ENCODE assay signal across 32 mouse cellular contexts in the genomic region with DNA sequence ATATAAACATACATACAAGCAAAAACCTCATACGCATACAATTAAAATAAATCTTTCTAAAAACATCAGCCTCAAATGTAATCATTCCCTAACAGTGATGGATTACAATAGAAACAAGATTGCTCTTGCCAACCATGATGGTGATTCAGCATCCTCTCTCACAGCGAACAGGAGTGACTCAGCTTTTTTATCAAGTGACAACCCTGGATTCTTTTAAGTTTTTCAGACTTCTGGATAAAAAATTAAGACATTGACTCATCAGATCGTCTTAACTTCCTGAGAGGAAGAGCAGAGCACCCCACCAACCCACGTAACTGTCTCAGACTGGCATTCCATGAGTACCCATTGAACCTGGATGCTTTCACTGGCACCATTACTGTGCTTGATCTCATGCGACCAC.
DNase-seq lines count a peak whose midpoint lies in the region; ATAC-seq and TF ChIP-seq lines count a peak whose summit lies in the region.
"Had no signal": no experiment of that assay in that cellular context is flagged by ENCODE, and none has a peak within 500 bp of the region (broad histone marks: within the 10 kb centered on the region; RNA-seq: fewer than 3 reads in every experiment).

No protein-coding gene starts in this region.

- H3K79me3 ChIP-seq in C2C12 (ENCODE audit: low read depth), result no peaks in the 10 kb centered on the region

- H3K79me2 ChIP-seq in C2C12 (ENCODE audit: control insufficient read depth, insufficient read depth), result no peaks in the 10 kb centered on the region

- ATAC-seq in frontal cortex, adult (ENCODE audit: low TSS enrichment), result peak; percentile 31; the same call in 1 of the 2 replicates
- ATAC-seq: forebrain, embryonic 15.5 days; inflammation-experienced regulatory T-cells, adult 6 months; lung, postnatal 0 days; midbrain, embryonic 13.5 days had no signal

- H3K4me3 ChIP-seq in C2C12 (ENCODE audit: insufficient read depth, poor library complexity, severe bottlenecking), result no peak overlapping the region
- H3K4me3 ChIP-seq: embryonic facial prominence, embryonic 12.5 days; forebrain, embryonic 10.5 days; forebrain, embryonic 15.5 days; hindbrain, embryonic 10.5 days; hindbrain, embryonic 15.5 days; limb, embryonic 10.5 days; limb, embryonic 15.5 days; liver, embryonic 13.5 days; midbrain, embryonic 13.5 days had no signal

- no peaks in the 10 kb centered on the region for H3K27me3 ChIP-seq in C2C12 (ENCODE audit: control insufficient read depth, insufficient read depth, insufficient read length)
- H3K27me3 ChIP-seq: CH12.LX; embryonic facial prominence, embryonic 12.5 days; forebrain, embryonic 15.5 days; hindbrain, embryonic 15.5 days; limb, embryonic 15.5 days; liver, embryonic 13.5 days; midbrain, embryonic 13.5 days had no signal

- TF ChIP-seq CTCF in C2C12 (IDR thresholded peaks at IDR 0.05; ENCODE audit: control insufficient read depth, insufficient read depth, insufficient read length), result no peak

- DNase-seq in frontal cortex, postnatal 14 days (ENCODE audit: low spot score in 2 of 2), result no peak
- peak; percentile 22 for DNase-seq in Muller cell, postnatal 12 days (ENCODE audit: inconsistent ontology term)
- DNase-seq in telencephalon, adult 2 months (ENCODE audit: low read depth, low spot score), result peak; percentile 19
- DNase-seq in left cerebral cortex, adult 18-20 months (ENCODE audit: low spot score in 2 of 2), result no peak
- DNase-seq in urinary bladder, postnatal 36 days (ENCODE audit: low spot score in 2 of 2), result no peak
- DNase-seq: adrenal gland, postnatal 10 days; B cell, adult 2 months; cerebellum, adult 18-20 months; cerebellum, postnatal 25 days; heart, postnatal 14 days; kidney, adult 18-20 months; kidney, postnatal 36 days; liver, embryonic 13.5 days; lung, adult 18-20 months; lung, postnatal 4 days; right cerebral cortex, postnatal 25 days; thymus, adult 2 months; thymus, postnatal 36 days had no signal

- no peak overlapping the region for H3ac ChIP-seq in C2C12 (ENCODE audit: control insufficient read depth, insufficient read length, low read depth)

- H3K36me3 ChIP-seq in C2C12 (ENCODE audit: control insufficient read depth, insufficient read depth), result no peaks in the 10 kb centered on the region
- H3K36me3 ChIP-seq: embryonic facial prominence, embryonic 12.5 days; forebrain, embryonic 10.5 days; forebrain, embryonic 15.5 days; G1E; hindbrain, embryonic 10.5 days; hindbrain, embryonic 15.5 days; limb, embryonic 10.5 days; limb, embryonic 15.5 days; liver, embryonic 13.5 days; midbrain, embryonic 13.5 days had no signal

TF ChIP-seq in C2C12, 6 proteins besides CTCF, POLR2A, EP300 and RAD21:
- TF ChIP-seq MAX (IDR thresholded peaks at IDR 0.05) (peak; percentile 20), MYOG (IDR thresholded peaks at IDR 0.05; ENCODE audit: control insufficient read depth, extremely low read depth, insufficient read length) (no peak), FOSL1 (IDR thresholded peaks at IDR 0.05; ENCODE audit: insufficient read depth, low read length, poor library complexity, severe bottlenecking) (peak; percentile 6)

Comparison
In these comparisons a context has a peak if more than half of its experiments do, and no peak if none do; other contexts are left out.
1. DNase-seq: peak in Muller cell, postnatal 12 days (single experiment) and telencephalon, adult 2 months (single experiment); none in frontal cortex, postnatal 14 days (0 of 2), left cerebral cortex, adult 18-20 months (0 of 2) and urinary bladder, postnatal 36 days (0 of 2).